Mouse (Mus musculus): ENCODE results near the gene Fam240a.

Fam240a gene

GRCm38 (mm10) chr9:110891077-110891828, 25.4 kb downstream of the Fam240a start:
- no peak for DNase-seq

GRCm38 (mm10) chr9:110890026-110890783, 26.5 kb downstream of the Fam240a start:
- no peak for DNase-seq

- no peak for DNase-seq
These were observed 27.7 kb downstream of the Fam240a start for GRCm38 (mm10) chr9:110888935-110889334.

GRCm38 (mm10) chr9:110887388-110888303, 29.0 kb downstream of the Fam240a start:
- no peak for DNase-seq

GRCm38 (mm10) chr9:110881953-110882352, 34.7 kb downstream of the Fam240a start:
- DNase-seq: no peak

GRCm38 (mm10) chr9:110880772-110881171, 35.9 kb downstream of the Fam240a start:
- no peak for DNase-seq

GRCm38 (mm10) chr9:110879998-110880561, 36.6 kb downstream of the Fam240a start, which contains the start of gene Tmie:
Gene Tmie (minus strand): TSS chr9:110880113.
- no peak for DNase-seq

GRCm38 (mm10) chr9:110879191-110879920, 37.3 kb downstream of the Fam240a start, which contains the start of gene Als2cl:
Gene Als2cl (plus strand): TSS chr9:110879870.
- peak; percentile 26 for DNase-seq

GRCm38 (mm10) chr9:110877888-110878287, 38.8 kb downstream of the Fam240a start:
- DNase-seq: no peak

- DNase-seq: no peak
These were observed 39.3 kb downstream of the Fam240a start for GRCm38 (mm10) chr9:110877353-110877752.

GRCm38 (mm10) chr9:110875288-110875695, 41.4 kb downstream of the Fam240a start:
- no peak for DNase-seq

- no peak for DNase-seq
These were observed 41.9 kb downstream of the Fam240a start for GRCm38 (mm10) chr9:110874660-110875191.

- no peak for DNase-seq
These were observed 42.7 kb downstream of the Fam240a start for GRCm38 (mm10) chr9:110873681-110874659.

- peak; percentile 40 for DNase-seq
These were observed 45.6 kb downstream of the Fam240a start for GRCm38 (mm10) chr9:110871030-110871429.
